Mouse (Mus musculus): ENCODE measurements around the gene Slc39a7.
"Not testable (repeated sequence)": the region's sequence is repeated elsewhere in the genome, so short reads cannot be mapped to it uniquely, and the experiment has no call there.

DNA sequence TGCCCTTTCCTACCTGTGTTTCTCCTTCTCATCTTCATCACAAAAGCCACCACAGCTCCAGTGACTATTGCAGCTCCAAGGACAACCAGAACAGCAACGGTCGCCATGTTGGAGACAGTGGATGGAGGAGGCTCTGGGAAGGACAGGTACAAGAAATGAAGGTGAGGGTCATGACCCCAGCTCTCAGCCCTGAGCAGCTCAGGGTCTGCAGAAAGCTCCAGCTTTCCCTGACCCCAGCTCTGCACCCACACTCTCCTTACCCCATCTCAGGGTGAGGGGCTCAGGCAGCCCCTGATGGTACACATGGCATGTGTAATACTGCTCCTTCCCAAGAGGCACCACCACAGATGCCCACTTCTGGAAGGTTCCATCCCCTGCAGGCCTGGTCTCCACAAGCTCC lies 34.5 kb downstream of the Slc39a7 start:
- not testable (repeated sequence) for TF ChIP-seq CTCF (IDR thresholded peaks at IDR 0.05; ENCODE audit: control insufficient read depth, insufficient read depth, low read length); POLR2A (IDR thresholded peaks at IDR 0.05; ENCODE audit: borderline replicate concordance, control insufficient read depth, low read depth, low read length)
